Mouse (Mus musculus) MEL (cell line): Measurements from ENCODE around the gene Sbk1. TPM values are rescaled to one million over a fixed set of nuclear protein-coding genes. Genes with fewer than 3 reads are reported as not detected.
"Not testable (repeated sequence)": the region's sequence is repeated elsewhere in the genome, so short reads cannot be mapped to it uniquely, and the experiment has no call there.

Experiments
- DNase-seq: peaks from one replicate; pipeline ENCODE4 v3.0.0; 2011; ENCODE audit warnings: low read depth, low spot score
- H3K27ac ChIP-seq: 2 replicates; pipeline ENCODE4 v1.5.1; 2012; ENCODE audit warnings: low read depth, mild to moderate bottlenecking, control low read depth, low read length, moderate library complexity; ENCODE audit not compliant: control insufficient read depth
- H3K27me3 ChIP-seq, 2 experiments: fragments of 150-350 bp in 1 of 2; sonication (generic) in 1 of 2; 2 replicates each; pipeline ENCODE4 v1.6.1; 2012; ENCODE audit warnings: low read length in 2 of 2, mild to moderate bottlenecking in 2 of 2, improper control_type of control experiment in 1 of 2, moderate library complexity in 1 of 2; ENCODE audit not compliant: insufficient read depth in 2 of 2, control insufficient read depth in 1 of 2
- H3K36me3 ChIP-seq, 2 experiments: 2 replicates each; pipeline ENCODE4 v1.6.1; 2012 to 2014; ENCODE audit warnings: low read length in 2 of 2, improper control_type of control experiment in 1 of 2, inconsistent platforms in 1 of 2, mild to moderate bottlenecking in 1 of 2; ENCODE audit not compliant: insufficient read depth in 2 of 2, control insufficient read depth in 1 of 2
- H3K4me1 ChIP-seq, 2 experiments: fragments of 150-350 bp in 1 of 2; sonication (generic) in 1 of 2; 2 replicates each; pipeline ENCODE4 v1.6.1; 2012; ENCODE audit warnings: low read length in 2 of 2, improper control_type of control experiment in 1 of 2, mild to moderate bottlenecking in 1 of 2; ENCODE audit not compliant: insufficient read depth in 2 of 2, control insufficient read depth in 1 of 2
- H3K4me3 ChIP-seq, 2 experiments: fragments of 150-350 bp in 1 of 2; sonication (generic) in 1 of 2; 2 replicates each; pipeline ENCODE4 v1.5.1; 2012; ENCODE audit warnings: low read depth in 2 of 2, low read length in 2 of 2, mild to moderate bottlenecking in 2 of 2, moderate library complexity in 2 of 2, control low read depth in 1 of 2, improper control_type of control experiment in 1 of 2; ENCODE audit not compliant: control insufficient read depth in 1 of 2, insufficient read depth in 1 of 2
- H3K79me2 ChIP-seq: 2 replicates; pipeline ENCODE4 v1.6.1; 2012; ENCODE audit warnings: mild to moderate bottlenecking, low read length, moderate library complexity; ENCODE audit not compliant: control insufficient read depth, poor library complexity, insufficient read depth
- H3K9ac ChIP-seq: 2 replicates; pipeline ENCODE4 v1.6.1; 2012; ENCODE audit warnings: low read depth, mild to moderate bottlenecking, control low read depth, low read length, moderate library complexity; ENCODE audit not compliant: control insufficient read depth, poor library complexity, severe bottlenecking
- H3K9me3 ChIP-seq: fragments of 150-350 bp; sonication (generic); replicated peaks from 2 replicates; pipeline ENCODE4 v1.6.1; 2012; ENCODE audit warnings: mild to moderate bottlenecking, low read length, improper control_type of control experiment, moderate library complexity; ENCODE audit not compliant: insufficient read depth
- CHD1 ChIP-seq: IDR thresholded peaks from 2 replicates; pipeline ENCODE4 v1.6.1; 2012; ENCODE audit warnings: low read depth, mild to moderate bottlenecking, inconsistent platforms, low read length, improper control_type of control experiment
- CHD2 ChIP-seq: IDR thresholded peaks from 2 replicates; pipeline ENCODE4 v1.6.1; 2011; ENCODE audit warnings: low read length, improper control_type of control experiment
- CTCF ChIP-seq, 3 experiments: IDR thresholded peaks in 2 of 3; conservative IDR thresholded peaks in 1 of 3; 2 replicates each; pipeline ENCODE4 v1.5.1; 2011 to 2012; ENCODE audit warnings: low read length in 3 of 3, low read depth in 2 of 3, mild to moderate bottlenecking in 2 of 3, improper control_type of control experiment in 1 of 3, inconsistent platforms in 1 of 3, mixed read lengths in 1 of 3, moderate library complexity in 1 of 3; ENCODE audit not compliant: control insufficient read depth in 1 of 3, insufficient read depth in 1 of 3, poor library complexity in 1 of 3, severe bottlenecking in 1 of 3
- E2F4 ChIP-seq: IDR thresholded peaks from 2 replicates; pipeline ENCODE4 v1.6.1; 2011; ENCODE audit warnings: low read depth, low read length, improper control_type of control experiment, borderline replicate concordance
- EP300 ChIP-seq, 2 experiments: IDR thresholded peaks; 2 replicates each; pipeline ENCODE4 v1.6.1; 2011; ENCODE audit warnings: improper control_type of control experiment in 2 of 2, low read length in 2 of 2, low read depth in 1 of 2, mild to moderate bottlenecking in 1 of 2
- KAT2A ChIP-seq: conservative IDR thresholded peaks from 2 replicates; pipeline ENCODE4 v1.6.1; 2012; ENCODE audit warnings: low read depth, low read length, improper control_type of control experiment, inconsistent platforms
- MAX ChIP-seq: IDR thresholded peaks from 2 replicates; pipeline ENCODE4 v1.6.1; 2011; ENCODE audit warnings: low read length, improper control_type of control experiment
- MEF2A ChIP-seq: IDR thresholded peaks from 2 replicates; pipeline ENCODE4 v1.6.1; 2014; ENCODE audit warnings: low read depth, mild to moderate bottlenecking, inconsistent platforms, low read length, improper control_type of control experiment; ENCODE audit not compliant: poor library complexity, insufficient replicate concordance, severe bottlenecking; ENCODE audit errors: extremely low read depth
- NRF1 ChIP-seq: IDR thresholded peaks from 2 replicates; pipeline ENCODE4 v1.6.1; 2014; ENCODE audit warnings: low read depth, mild to moderate bottlenecking, inconsistent platforms, low read length, improper control_type of control experiment, moderate library complexity; ENCODE audit not compliant: poor library complexity, insufficient read depth, severe bottlenecking
- POLR2AphosphoS2 ChIP-seq: IDR thresholded peaks from 2 replicates; pipeline ENCODE4 v1.6.1; 2011; ENCODE audit warnings: low read length, improper control_type of control experiment
- RAD21 ChIP-seq: IDR thresholded peaks from 2 replicates; pipeline ENCODE4 v1.6.1; 2011; ENCODE audit warnings: mild to moderate bottlenecking, low read depth, low read length, improper control_type of control experiment
- RCOR1 ChIP-seq: IDR thresholded peaks from 2 replicates; pipeline ENCODE4 v1.6.1; 2012; ENCODE audit warnings: low read depth, mild to moderate bottlenecking, inconsistent platforms, low read length, improper control_type of control experiment
- SIN3A ChIP-seq: IDR thresholded peaks from 2 replicates; pipeline ENCODE4 v1.6.1; 2012; ENCODE audit warnings: low read length, improper control_type of control experiment, inconsistent platforms
- SMC3 ChIP-seq: IDR thresholded peaks from 2 replicates; pipeline ENCODE4 v1.6.1; 2011; ENCODE audit warnings: low read depth, low read length, improper control_type of control experiment
- TAL1 ChIP-seq: IDR thresholded peaks from 2 replicates; pipeline ENCODE4 v1.6.1; 2012; ENCODE audit warnings: mild to moderate bottlenecking, inconsistent platforms, low read length, moderate library complexity, mixed read lengths
- UBTF ChIP-seq: IDR thresholded peaks from 2 replicates; pipeline ENCODE4 v1.6.1; 2012; ENCODE audit warnings: low read depth, mild to moderate bottlenecking, inconsistent platforms, low read length, improper control_type of control experiment, moderate library complexity, borderline replicate concordance; ENCODE audit not compliant: insufficient read depth
- USF1 ChIP-seq: IDR thresholded peaks from 2 replicates; pipeline ENCODE4 v1.6.1; 2014; ENCODE audit warnings: low read depth, mild to moderate bottlenecking, inconsistent platforms, low read length, improper control_type of control experiment, moderate library complexity
- ZC3H11A ChIP-seq: IDR thresholded peaks from 2 replicates; pipeline ENCODE4 v1.6.1; 2012; ENCODE audit warnings: low read depth, mild to moderate bottlenecking, inconsistent platforms, low read length, improper control_type of control experiment
- ZKSCAN1 ChIP-seq: IDR thresholded peaks from 2 replicates; pipeline ENCODE4 v1.6.1; 2012; ENCODE audit warnings: low read depth, mild to moderate bottlenecking, inconsistent platforms, low read length, improper control_type of control experiment, moderate library complexity
- ZMIZ1 ChIP-seq: IDR thresholded peaks from 2 replicates; pipeline ENCODE4 v1.6.1; 2012; ENCODE audit warnings: low read depth, mild to moderate bottlenecking, inconsistent platforms, low read length, improper control_type of control experiment, moderate library complexity
- ZNF384 ChIP-seq: IDR thresholded peaks from 2 replicates; pipeline ENCODE4 v1.6.1; 2012; ENCODE audit warnings: low read depth, mild to moderate bottlenecking, inconsistent platforms, low read length, improper control_type of control experiment
- polyA plus RNA-seq, 2 experiments: library from polyadenylated mRNA; stranded (reverse) in 1 of 2; unstranded in 1 of 2; fragments of >175 nt in 1 of 2; fragments of >200 nt in 1 of 2; gene quantifications; 2 replicates each; pipeline versions ENCODE4 v1.2.1 to v1.2.4; 2012; ENCODE audit warnings: low replicate concordance in 2 of 2, low read depth in 1 of 2; ENCODE audit not compliant: insufficient read length in 2 of 2, insufficient read depth in 1 of 2, missing spikeins in 1 of 2
- total RNA-seq: library from RNA; depleted of rRNA; stranded (reverse); fragments of 300-350 nt; gene quantifications from 2 replicates; pipeline ENCODE4 v1.2.3, GENCODE M21; 2012

The Sbk1 gene
- total and polyA plus RNA-seq, 3 experiments, result 3.9 to 5.4 TPM; not detected in 1

DNA sequence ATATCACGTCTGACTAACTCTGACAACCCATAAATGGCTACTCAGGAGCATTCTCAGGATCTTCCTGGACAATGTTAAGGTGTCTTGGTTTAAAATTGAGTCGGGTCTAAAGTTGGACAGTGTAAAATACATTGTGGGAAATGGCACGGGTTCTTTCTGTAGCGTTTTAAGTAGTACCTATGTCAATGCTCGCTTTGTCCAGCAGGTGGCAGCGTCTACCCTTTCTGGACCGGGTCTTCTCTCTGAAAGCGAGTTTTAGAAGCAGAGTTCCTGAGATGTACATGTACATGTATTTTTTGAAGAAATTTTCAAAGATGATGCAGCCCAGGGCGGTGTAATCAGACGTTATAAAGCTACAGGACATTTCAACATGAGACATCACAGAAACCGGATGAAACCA, 51.3 kb downstream of the Sbk1 start:
- no peaks in the 10 kb centered on the region for H3K9me3 ChIP-seq
- no peak overlapping the region for H3K27ac ChIP-seq
- no peaks in the 10 kb centered on the region for H3K4me1 ChIP-seq
- no peak overlapping the region for H3K4me3 ChIP-seq
- H3K9ac ChIP-seq, result no peak overlapping the region
- H3K27me3 ChIP-seq, result peaks cover 0 to 2% of the 10 kb centered on the region in 2 experiments; a peak in 2 of 4 replicates
- 0 out of 2 replicates have a peak, but pooled peaks have one; percentile 5 for TF ChIP-seq USF1
- TF ChIP-seq CHD2, result no peak
- TF ChIP-seq SIN3A, result peak; percentile 55; the same call in 1 of the 2 replicates
- no peak for TF ChIP-seq POLR2AphosphoS2
- peak; percentile 99 for TF ChIP-seq SMC3
- TF ChIP-seq CTCF (IDR thresholded peaks at IDR 0.05 in 2 of 3, conservative IDR thresholded peaks at IDR 0.05 in 1 of 3; ENCODE audit: control insufficient read depth in 1 of 3, insufficient read depth in 1 of 3, low read depth in 2 of 3, low read length in 3 of 3, poor library complexity in 1 of 3, severe bottlenecking in 1 of 3), result peak; percentile 92 to 99 (median 93)
- peak; percentile 97 for TF ChIP-seq ZC3H11A
- no peak for TF ChIP-seq ZNF384
- TF ChIP-seq RAD21, result peak; percentile 99
- TF ChIP-seq, all 39 proteins: peak for 6
- peak; percentile 86 for DNase-seq
- Histone ChIP-seq H3K79me2 (no peaks in the 10 kb centered on the region), H3K36me3 (no peaks in the 10 kb centered on the region)

DNA sequence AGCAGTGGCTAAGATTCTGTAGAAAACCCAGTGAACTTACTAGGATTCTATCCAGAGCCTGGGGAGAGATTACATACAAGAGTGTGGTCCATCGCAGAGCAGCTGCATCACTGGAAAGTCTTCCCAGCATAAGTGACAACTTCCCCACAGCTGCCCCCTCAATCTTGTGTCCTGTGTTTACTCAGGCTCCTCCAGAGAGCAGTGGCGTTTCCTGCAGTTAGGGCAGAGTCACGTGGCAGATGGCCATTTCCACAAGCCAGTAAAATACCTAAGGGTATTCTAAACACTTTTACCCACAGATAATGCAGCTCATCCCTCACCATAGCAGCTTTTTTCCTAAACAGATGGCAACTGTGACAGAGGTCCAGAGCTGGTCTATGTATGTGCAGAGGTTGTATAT, 52.4 kb downstream of the Sbk1 start:
- Histone ChIP-seq H3K4me1 (no peaks in the 10 kb centered on the region), H3K27me3 (peaks cover 0 to 2% of the 10 kb centered on the region in 2 experiments; a peak in 2 of 4 replicates), H3K9ac (no peak overlapping the region), H3K27ac (no peak overlapping the region), H3K36me3 (no peaks in the 10 kb centered on the region), H3K79me2 (no peaks in the 10 kb centered on the region), H3K4me3 (no peak overlapping the region), H3K9me3 (no peaks in the 10 kb centered on the region)
- TF ChIP-seq ZKSCAN1 (no peak), CHD1 (no peak), UBTF (no peak), NRF1 (no peak), TAL1 (peak; percentile 58), E2F4 (no peak), MEF2A (no peak), ZMIZ1 (no peak), USF1 (peak; percentile 65), RCOR1 (no peak), EP300 (IDR thresholded peaks at IDR 0.05; ENCODE audit: low read depth in 1 of 2, low read length in 2 of 2) (peak in 1 of 2 experiments; percentile 22; a peak in 1 of 4 replicates), KAT2A (no peak), MAX (no peak)
- peak; percentile 23 for DNase-seq

DNA sequence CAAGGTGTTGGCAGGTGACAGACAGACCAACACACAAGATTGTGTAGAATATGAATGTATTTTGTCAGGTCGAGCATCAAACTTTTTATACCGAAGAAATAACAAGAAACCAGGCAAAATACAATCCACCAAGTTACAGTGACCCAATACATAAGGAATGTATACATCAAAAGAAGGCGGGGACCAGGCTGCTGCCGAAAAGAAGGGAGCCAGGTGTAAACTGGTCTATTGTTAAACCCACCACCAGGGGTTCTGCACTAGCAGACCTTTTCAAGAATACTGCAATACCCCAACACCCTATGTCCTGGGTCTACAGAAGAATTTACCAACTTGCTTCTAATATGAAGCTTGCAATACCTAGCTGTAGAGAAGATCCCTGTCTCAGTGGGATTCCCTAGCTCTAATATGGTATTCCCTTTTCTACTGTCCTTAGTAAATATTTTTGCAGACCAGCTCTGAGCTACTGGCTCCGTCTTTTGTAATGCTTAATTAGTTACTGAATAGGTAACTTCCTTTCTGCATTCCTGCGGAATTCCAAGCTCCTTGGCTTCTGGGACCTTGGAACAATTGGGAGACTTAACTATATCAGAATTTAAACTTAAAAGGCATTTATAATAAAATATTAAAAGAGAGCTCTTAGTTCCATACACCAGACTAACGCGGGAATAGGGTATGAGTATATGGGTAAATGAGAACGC, 53.3 kb downstream of the Sbk1 start:
- not testable (repeated sequence) for DNase-seq

More for the DNA sequence above, 53.3 kb downstream of the Sbk1 start:
- not testable (repeated sequence) for H3K79me2 ChIP-seq, H3K9ac ChIP-seq, H3K4me3 ChIP-seq, H3K27me3 ChIP-seq, H3K4me1 ChIP-seq, H3K36me3 ChIP-seq, H3K9me3 ChIP-seq, H3K27ac ChIP-seq
